Mouse (Mus musculus) ovary, adult 10 weeks (tissue): ENCODE data around the gene Gm27021. TPM values are rescaled to one million over a fixed set of nuclear protein-coding genes. Genes with fewer than 3 reads are reported as not detected.

ENCODE experiments used
- polyA plus RNA-seq: library from polyadenylated mRNA; stranded (reverse); fragments of 350-450 nt; fragmentation: Illumina TruSeq; extraction: RNeasy Lipid Tissue Mini Kit (QIAGEN cat#74804); gene quantifications from one replicate; pipeline ENCODE4 v1.2.3, GENCODE M21; 2014

Gene Gm27021
- not detected for polyA plus RNA-seq

DNA sequence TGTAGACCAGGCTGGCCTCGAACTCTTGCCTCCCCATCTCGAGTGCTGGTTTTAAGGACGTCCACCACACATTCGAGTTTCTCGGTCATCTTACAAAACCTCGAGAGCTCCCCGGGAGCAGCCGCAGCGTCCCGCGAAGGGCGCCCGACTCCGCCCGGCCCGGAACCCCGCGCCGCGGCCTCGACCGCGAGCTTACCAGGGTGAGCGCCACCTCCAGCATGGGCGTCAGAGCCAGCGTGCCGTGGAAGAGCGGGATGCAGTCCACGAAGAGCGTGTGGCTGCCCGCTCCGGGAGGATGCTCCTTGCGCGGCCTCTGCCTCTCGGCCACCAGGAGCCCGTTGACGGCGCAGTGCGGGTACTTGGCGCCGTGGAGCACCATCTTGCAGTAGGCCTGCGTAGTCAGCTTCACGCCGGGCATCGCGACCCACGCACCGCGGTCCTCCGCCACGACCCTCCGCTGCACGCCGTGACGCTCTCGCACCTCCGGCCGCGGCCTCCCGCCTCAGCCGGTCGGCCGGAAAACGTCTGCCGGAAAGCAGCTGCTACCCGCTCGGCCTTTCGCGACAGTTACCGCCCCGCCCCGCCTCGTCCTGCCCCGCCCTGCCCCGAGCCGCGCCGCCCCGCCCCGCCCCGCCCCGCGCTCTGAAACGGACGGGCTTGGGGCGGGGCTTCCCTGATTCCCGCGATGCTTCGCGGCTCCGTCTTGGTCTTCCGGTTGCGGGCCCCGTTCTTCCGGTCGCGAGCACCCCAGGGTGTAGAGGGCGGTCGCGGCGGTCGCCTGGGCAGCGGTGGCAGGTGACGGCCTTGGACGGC is at the start of gene Gm27021, which contains the start of gene Cox4i1:
Gm27021 (minus strand) TSS at position 519 of the 813 bp plus-strand sequence.
Cox4i1 (plus strand) TSS at position 662 of the 813 bp plus-strand sequence.

GRCm38 (mm10) chr8:120668374-120668905 is 561 bp upstream of the Gm27021 start, which contains the start of gene Emc8:
Emc8 (minus strand) TSS chr8:120668573.

GRCm38 (mm10) chr8:120647532-120647931 is 20.3 kb downstream of the Gm27021 start, which contains the start of gene 1190005I06Rik:
1190005I06Rik (minus strand) TSS chr8:120647632.

GRCm38 (mm10) chr8:120588908-120589771 is 78.7 kb downstream of the Gm27021 start, which contains the start of gene Gins2:
Gins2 (minus strand) TSS chr8:120589304.

Other genes starting within 250 kb of the Gm27021 start
- gene Gins2, start 78.8 kb downstream of the Gm27021 start, polyA plus RNA-seq, result 1.3 TPM
- gene 1190005I06Rik, start 20.4 kb downstream of the Gm27021 start, polyA plus RNA-seq, result not detected
- gene Cox4i1, start 143 bp upstream of the Gm27021 start, polyA plus RNA-seq, result 14.3 TPM
- gene Emc8, start 494 bp upstream of the Gm27021 start, polyA plus RNA-seq, result 8.4 TPM
- 1.3 TPM for gene Irf8, start 68.3 kb upstream of the Gm27021 start, polyA plus RNA-seq